Mouse (Mus musculus) E14TG2a.4 (cell line): ENCODE measurements around the gene Samd14.

Experiments
- CTCF ChIP-seq: conservative IDR thresholded peaks from 2 replicates; pipeline ENCODE4 v1.5.1; 2014; ENCODE audit warnings: low read length
- NANOG ChIP-seq: IDR thresholded peaks from 2 replicates; pipeline ENCODE4 v1.6.1; 2014; ENCODE audit warnings: borderline replicate concordance, low read length, mixed read lengths
- POU5F1 ChIP-seq: IDR thresholded peaks from 2 replicates; pipeline ENCODE4 v1.6.1; 2014; ENCODE audit warnings: low read length, borderline replicate concordance

GRCm38 (mm10) chr11:95043608-95044007 lies 33.9 kb downstream of the Samd14 start:
- TF ChIP-seq CTCF (no peak), POU5F1 (no peak), NANOG (no peak)
